Mouse (Mus musculus): ENCODE measurements around the gene Proca1. TPM values are rescaled to one million over a fixed set of nuclear protein-coding genes. Genes with fewer than 3 reads are reported as not detected.
A peak's percentile ranks its signal among the peaks of the same experiment; 100 is the strongest.

Proca1 gene
- polyA plus RNA-seq, 1 experiment from 2014 or later: 2.9 TPM

- Histone ChIP-seq H3K4me1 (no peaks in the 10 kb centered on the region), H3K36me3 (peaks cover 98% of the 10 kb centered on the region), H3K4me3 (no peak overlapping the region), H3K4me2 (replicated peaks) (no peak overlapping the region), H3K9ac (no peak overlapping the region), H3K27ac (no peak overlapping the region), H3K27me3 (no peaks in the 10 kb centered on the region), H3K9me3 (no peaks in the 10 kb centered on the region)
- no peak for ATAC-seq (ENCODE audit: insufficient number of reproducible peaks, insufficient read depth, low FRiP score, low TSS enrichment)
- WGBS: 94% methylated on average over 6 of the region's 6 CpGs
Observed at GRCm38 (mm10) chr11:78209886-78210285, 16.7 kb downstream of the Proca1 start.

GRCm38 (mm10) chr11:78210615-78211014, 17.4 kb downstream of the Proca1 start:
- WGBS: 66% methylated on average over 7 of the region's 7 CpGs
- Histone ChIP-seq H3K9ac (no peak overlapping the region), H3K27me3 (no peaks in the 10 kb centered on the region), H3K4me2 (replicated peaks) (no peak overlapping the region), H3K4me3 (no peak overlapping the region), H3K9me3 (no peaks in the 10 kb centered on the region), H3K4me1 (no peaks in the 10 kb centered on the region), H3K36me3 (peaks cover 96% of the 10 kb centered on the region), H3K27ac (no peak overlapping the region)
- ATAC-seq (ENCODE audit: insufficient number of reproducible peaks, insufficient read depth, low FRiP score, low TSS enrichment): no peak

GRCm38 (mm10) chr11:78211513-78211912, 18.3 kb downstream of the Proca1 start:
- H3K9ac ChIP-seq: no peak overlapping the region
- no peak for ATAC-seq (ENCODE audit: insufficient number of reproducible peaks, insufficient read depth, low FRiP score, low TSS enrichment)
- no peaks in the 10 kb centered on the region for H3K9me3 ChIP-seq
- WGBS: 88% methylated on average over 5 of the region's 5 CpGs
- H3K27me3 ChIP-seq: no peaks in the 10 kb centered on the region
- no peaks in the 10 kb centered on the region for H3K4me1 ChIP-seq
- H3K4me2 ChIP-seq (replicated peaks): no peak overlapping the region
- H3K27ac ChIP-seq: no peak overlapping the region
- no peak overlapping the region for H3K4me3 ChIP-seq
- H3K36me3 ChIP-seq: peaks cover 98% of the 10 kb centered on the region

GRCm38 (mm10) chr11:78213086-78213817, 20.1 kb downstream of the Proca1 start:
- H3K36me3 ChIP-seq: peaks cover 96% of the 10 kb centered on the region
- ATAC-seq (ENCODE audit: insufficient number of reproducible peaks, insufficient read depth, low FRiP score, low TSS enrichment): no peak
- H3K9ac ChIP-seq: no peak overlapping the region
- H3K4me3 ChIP-seq: no peak overlapping the region
- H3K4me1 ChIP-seq: no peaks in the 10 kb centered on the region
- no peak overlapping the region for H3K4me2 ChIP-seq (replicated peaks)
- no peaks in the 10 kb centered on the region for H3K9me3 ChIP-seq
- WGBS: 93% methylated on average over 14 of the region's 14 CpGs
- H3K27me3 ChIP-seq: no peaks in the 10 kb centered on the region
- no peak overlapping the region for H3K27ac ChIP-seq

GRCm38 (mm10) chr11:78215709-78216317, 22.6 kb downstream of the Proca1 start:
- H3K9me3 ChIP-seq: no peaks in the 10 kb centered on the region
- H3K27me3 ChIP-seq: no peaks in the 10 kb centered on the region
- H3K27ac ChIP-seq: no peak overlapping the region
- H3K4me2 ChIP-seq (replicated peaks): no peak overlapping the region
- H3K4me3 ChIP-seq: no peak overlapping the region
- H3K9ac ChIP-seq: no peak overlapping the region
- no peaks in the 10 kb centered on the region for H3K4me1 ChIP-seq
- H3K36me3 ChIP-seq: peaks cover 94% of the 10 kb centered on the region
- ATAC-seq (ENCODE audit: insufficient number of reproducible peaks, insufficient read depth, low FRiP score, low TSS enrichment): no peak
- WGBS: 87% methylated on average over 11 of the region's 11 CpGs

GRCm38 (mm10) chr11:78223586-78223985, 30.4 kb downstream of the Proca1 start:
- Histone ChIP-seq H3K27ac (no peak overlapping the region), H3K4me1 (no peaks in the 10 kb centered on the region), H3K27me3 (no peaks in the 10 kb centered on the region), H3K4me3 (no peak overlapping the region), H3K4me2 (replicated peaks) (no peak overlapping the region), H3K36me3 (peaks cover 94% of the 10 kb centered on the region), H3K9me3 (no peaks in the 10 kb centered on the region), H3K9ac (no peak overlapping the region)
- WGBS: 90% methylated on average over 4 of the region's 4 CpGs
- ATAC-seq (ENCODE audit: insufficient number of reproducible peaks, insufficient read depth, low FRiP score, low TSS enrichment): no peak

GRCm38 (mm10) chr11:78231518-78231917, 38.3 kb downstream of the Proca1 start:
- no peak for ATAC-seq (ENCODE audit: insufficient number of reproducible peaks, insufficient read depth, low FRiP score, low TSS enrichment)
- H3K9me3 ChIP-seq: no peaks in the 10 kb centered on the region
- H3K27me3 ChIP-seq: no peaks in the 10 kb centered on the region
- H3K4me2 ChIP-seq (replicated peaks): no peak overlapping the region
- H3K4me1 ChIP-seq: no peaks in the 10 kb centered on the region
- peaks cover 88% of the 10 kb centered on the region for H3K36me3 ChIP-seq
- H3K4me3 ChIP-seq: no peak overlapping the region
- no peak overlapping the region for H3K27ac ChIP-seq
- no peak overlapping the region for H3K9ac ChIP-seq
- WGBS: 92% methylated on average over 6 of the region's 6 CpGs

- ATAC-seq (ENCODE audit: insufficient number of reproducible peaks, insufficient read depth, low FRiP score, low TSS enrichment): no peak
- no peaks in the 10 kb centered on the region for H3K27me3 ChIP-seq
- no peaks in the 10 kb centered on the region for H3K9me3 ChIP-seq
- peaks cover 30% of the 10 kb centered on the region for H3K36me3 ChIP-seq
- H3K4me1 ChIP-seq: peaks cover 9% of the 10 kb centered on the region
- H3K27ac ChIP-seq: no peak overlapping the region
- no peak overlapping the region for H3K9ac ChIP-seq
- H3K4me2 ChIP-seq (replicated peaks): no peak overlapping the region
- no peak overlapping the region for H3K4me3 ChIP-seq
- 91% methylated on average over 9 of the region's 9 CpGs for WGBS
Observed at GRCm38 (mm10) chr11:78240193-78240857, 47.1 kb downstream of the Proca1 start.

GRCm38 (mm10) chr11:78245261-78245626, 52.1 kb downstream of the Proca1 start:
- peak overlapping the region; percentile 92 for H3K9ac ChIP-seq
- no peaks in the 10 kb centered on the region for H3K27me3 ChIP-seq
- peak overlapping the region; percentile 98 for H3K4me3 ChIP-seq
- peaks cover 22% of the 10 kb centered on the region for H3K4me1 ChIP-seq
- H3K4me2 ChIP-seq (replicated peaks): peak overlapping the region; percentile 74
- H3K27ac ChIP-seq: peak overlapping the region; percentile 87
- H3K36me3 ChIP-seq: peaks cover 10% of the 10 kb centered on the region
- H3K9me3 ChIP-seq: no peaks in the 10 kb centered on the region
- ATAC-seq (ENCODE audit: insufficient number of reproducible peaks, insufficient read depth, low FRiP score, low TSS enrichment): no peak
- WGBS: under 1% methylated on average over 19 of the region's 19 CpGs

- H3K4me2 ChIP-seq (replicated peaks): peak within 1 kb of the TSS; percentile 74
- H3K27ac ChIP-seq: peak within 1 kb of the TSS; percentile 87
- under 1% methylated on average over 50 of the region's 50 CpGs for WGBS
- peak within 1 kb of the TSS; percentile 98 for H3K4me3 ChIP-seq
- no peaks in the 10 kb centered on the region for H3K9me3 ChIP-seq
- ATAC-seq (ENCODE audit: insufficient number of reproducible peaks, insufficient read depth, low FRiP score, low TSS enrichment): peak; percentile 86
- peaks cover 22% of the 10 kb centered on the region for H3K4me1 ChIP-seq
- H3K27me3 ChIP-seq: no peaks in the 10 kb centered on the region
- H3K36me3 ChIP-seq: peaks cover 6% of the 10 kb centered on the region
- H3K9ac ChIP-seq: peak within 1 kb of the TSS; percentile 92
Observed at GRCm38 (mm10) chr11:78245627-78246317, 52.6 kb downstream of the Proca1 start, which contains the start of the genes Sdf2 and Supt6. Sdf2 (plus strand) TSS chr11:78245746. Supt6 (minus strand) TSS chr11:78245987.

- peak overlapping the region; percentile 87 for H3K27ac ChIP-seq
- peaks cover 22% of the 10 kb centered on the region for H3K4me1 ChIP-seq
- ATAC-seq (ENCODE audit: insufficient number of reproducible peaks, insufficient read depth, low FRiP score, low TSS enrichment): 0 out of 2 replicates have a peak, but pooled peaks have one; percentile 25
- WGBS: 47% methylated on average over 7 of the region's 7 CpGs
- no peaks in the 10 kb centered on the region for H3K9me3 ChIP-seq
- peak overlapping the region; percentile 74 for H3K4me2 ChIP-seq (replicated peaks)
- no peaks in the 10 kb centered on the region for H3K27me3 ChIP-seq
- peak overlapping the region; percentile 98 for H3K4me3 ChIP-seq
- H3K36me3 ChIP-seq: peaks cover 9% of the 10 kb centered on the region
- peak overlapping the region; percentile 92; the same call in 1 of the 2 replicates for H3K9ac ChIP-seq
Observed at GRCm38 (mm10) chr11:78246318-78247011, 53.3 kb downstream of the Proca1 start.

Measured in embryonic facial prominence, embryonic 12.5 days (tissue).